Mouse (Mus musculus): ENCODE results near the gene Tnni3k.

Tnni3k gene

DNA sequence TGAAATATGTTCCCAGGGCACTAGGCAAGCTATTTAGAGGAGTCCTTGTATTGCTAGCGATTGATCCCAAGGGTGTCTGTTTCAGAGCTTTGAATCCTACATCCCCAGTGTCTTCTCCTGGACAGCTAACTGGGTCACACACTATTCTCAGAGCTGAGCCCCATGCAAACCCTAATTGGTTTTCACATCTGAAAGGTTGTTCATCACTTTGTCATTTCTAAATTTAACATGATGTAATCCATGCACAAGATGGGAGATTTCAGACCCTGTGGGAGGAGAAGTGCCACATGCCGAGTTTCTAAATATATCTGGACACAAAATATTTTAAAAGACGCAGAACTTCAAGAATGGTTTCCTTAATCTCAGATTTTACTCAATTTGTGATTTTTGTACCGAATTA, 230.5 kb downstream of the Tnni3k start:
- no peak for DNase-seq

DNA sequence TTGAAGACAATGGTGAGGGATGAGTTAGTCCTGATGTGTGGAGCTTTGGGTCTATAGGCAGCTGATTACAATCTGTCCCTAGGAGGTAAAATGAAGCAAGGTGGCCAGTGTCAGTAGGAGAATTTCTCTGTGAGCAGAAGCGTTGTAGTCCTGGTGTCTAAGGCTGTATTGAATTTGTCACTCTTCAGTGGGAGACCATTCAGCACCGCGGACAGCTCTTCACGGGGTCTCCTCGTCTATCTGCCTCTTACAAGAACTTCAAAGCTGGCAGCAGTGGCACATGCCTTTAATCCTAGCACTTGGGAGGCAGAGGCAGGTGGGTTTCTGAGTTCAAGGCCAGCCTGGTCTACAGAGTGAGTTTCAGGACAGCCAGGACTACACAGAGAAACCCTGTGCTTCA, 235.5 kb downstream of the Tnni3k start:
- peak; percentile 45 for DNase-seq

DNA sequence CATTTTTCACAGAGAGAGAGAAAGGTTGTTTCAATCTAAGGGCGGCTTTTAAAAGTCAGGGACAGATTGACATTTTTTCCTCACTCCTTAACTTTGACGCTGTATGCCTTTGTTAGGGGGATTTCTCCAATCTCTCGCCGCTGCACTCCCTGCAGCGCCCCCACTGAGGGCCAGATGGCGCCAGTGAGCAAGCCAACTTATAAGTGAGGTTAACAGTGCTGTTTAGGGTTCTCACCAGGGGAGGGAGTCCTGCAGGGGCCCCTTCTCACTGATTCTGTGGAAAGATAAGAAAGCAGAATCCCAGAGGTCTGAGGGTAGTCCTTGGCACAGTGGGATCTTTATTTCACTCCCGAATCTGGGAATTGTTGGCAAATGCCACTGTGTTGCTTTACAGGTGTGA, 237.5 kb downstream of the Tnni3k start:
- peak; percentile 39 for DNase-seq

- peak; percentile 14 for DNase-seq
Measured at GRCm38 (mm10) chr3:154816801-154817625, 238.2 kb downstream of the Tnni3k start.

GRCm38 (mm10) chr3:154816231-154816630, 239.0 kb downstream of the Tnni3k start:
- no peak for DNase-seq

DNA sequence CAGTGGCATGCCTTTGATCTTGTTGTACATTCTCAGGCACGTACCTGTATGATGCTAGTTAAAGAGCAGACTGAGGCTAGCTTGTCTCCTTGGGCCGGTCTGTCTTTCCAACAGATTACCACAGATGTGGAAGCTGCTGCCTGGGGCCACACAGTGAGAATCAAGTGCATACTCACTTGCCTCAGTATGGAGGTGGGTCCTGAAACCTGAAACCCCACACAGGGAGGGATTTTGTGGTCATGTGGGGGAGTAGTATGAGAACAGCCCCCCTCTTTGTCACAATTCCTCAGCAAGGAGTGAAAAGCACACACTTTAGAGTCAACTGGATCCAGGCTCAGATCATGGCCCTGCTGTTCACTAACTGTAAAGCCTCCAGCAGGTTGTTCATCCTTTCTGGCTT, 239.6 kb downstream of the Tnni3k start:
- no peak for DNase-seq

DNA sequence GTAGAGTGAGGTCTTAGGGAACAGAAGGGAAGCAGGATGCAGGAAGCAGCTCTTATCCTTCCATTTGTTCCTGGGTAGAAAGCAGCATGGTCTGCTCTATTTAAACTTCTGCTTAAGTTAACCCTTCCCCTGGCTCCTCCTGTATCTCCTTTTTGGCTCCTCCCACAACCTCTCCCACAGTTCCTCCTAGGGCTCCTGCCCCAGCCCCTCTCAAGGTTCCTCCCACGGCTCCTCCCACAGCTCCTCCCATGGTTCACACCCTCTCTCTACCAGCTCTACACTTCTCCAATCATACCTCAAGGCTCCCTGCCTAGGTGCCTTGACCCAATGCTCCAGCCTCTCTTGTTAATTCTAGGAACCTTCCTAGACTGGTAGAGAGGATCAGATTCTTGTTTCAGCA, 242.3 kb downstream of the Tnni3k start:
- DNase-seq = no peak

- DNase-seq = no peak
Measured at GRCm38 (mm10) chr3:154811833-154812232, 243.4 kb downstream of the Tnni3k start.

GRCm38 (mm10) chr3:154811281-154811680, 243.9 kb downstream of the Tnni3k start:
- DNase-seq = no peak

GRCm38 (mm10) chr3:154810273-154810870, 244.8 kb downstream of the Tnni3k start:
- DNase-seq = no peak

DNA sequence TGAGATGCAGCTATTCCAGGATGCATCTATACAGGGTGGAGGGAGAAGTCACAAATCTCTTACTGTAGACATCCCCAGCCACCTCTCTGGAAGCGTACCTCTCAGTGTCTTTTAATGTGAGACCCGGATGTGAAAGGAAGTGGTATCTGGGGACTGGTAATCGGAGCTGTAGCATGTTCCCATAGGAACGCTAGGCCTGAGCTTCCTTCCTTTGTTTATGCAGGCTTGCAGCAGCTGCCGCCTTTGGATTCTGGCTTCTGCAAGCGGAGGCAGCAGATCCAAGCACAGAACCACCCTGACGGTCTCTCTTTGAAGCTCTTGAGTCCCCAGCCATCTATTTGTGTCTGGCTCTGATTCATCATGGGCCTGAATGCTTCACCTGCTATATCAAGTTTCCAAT, 248.6 kb downstream of the Tnni3k start:
- DNase-seq = peak; percentile 47

DNA sequence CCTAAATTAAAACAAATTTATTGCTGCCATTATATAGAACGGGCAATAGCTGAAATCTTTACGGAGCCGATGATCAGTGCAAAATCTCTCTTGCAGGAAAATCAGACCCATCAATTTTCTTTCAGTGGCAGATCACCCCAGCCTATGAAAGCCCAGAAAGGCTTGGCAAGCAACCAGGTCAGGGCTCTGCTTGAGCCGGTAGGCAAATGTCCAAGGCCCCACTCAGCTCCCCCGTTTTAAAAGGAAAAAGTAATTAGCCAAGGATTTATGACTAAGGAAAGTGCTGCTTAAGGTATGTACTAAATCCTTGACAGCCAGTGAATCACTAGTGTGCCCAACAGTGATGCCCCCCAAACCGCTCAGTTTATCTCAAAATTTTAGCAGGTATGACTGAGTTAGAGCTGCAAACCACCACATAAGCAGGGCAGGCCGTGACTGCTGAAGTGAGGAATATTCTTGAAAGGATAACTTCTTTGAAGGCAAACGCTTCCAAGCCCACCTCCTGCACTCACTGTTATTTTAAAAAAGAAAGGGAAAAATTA, 254.2 kb downstream of the Tnni3k start:
- DNase-seq = no peak

GRCm38 (mm10) chr3:154800454-154800853, 254.8 kb downstream of the Tnni3k start:
- no peak for DNase-seq

GRCm38 (mm10) chr3:154798806-154799205, 256.4 kb downstream of the Tnni3k start:
- no peak for DNase-seq

- DNase-seq = no peak
Measured at GRCm38 (mm10) chr3:154793571-154793970, 261.6 kb downstream of the Tnni3k start.

DNA sequence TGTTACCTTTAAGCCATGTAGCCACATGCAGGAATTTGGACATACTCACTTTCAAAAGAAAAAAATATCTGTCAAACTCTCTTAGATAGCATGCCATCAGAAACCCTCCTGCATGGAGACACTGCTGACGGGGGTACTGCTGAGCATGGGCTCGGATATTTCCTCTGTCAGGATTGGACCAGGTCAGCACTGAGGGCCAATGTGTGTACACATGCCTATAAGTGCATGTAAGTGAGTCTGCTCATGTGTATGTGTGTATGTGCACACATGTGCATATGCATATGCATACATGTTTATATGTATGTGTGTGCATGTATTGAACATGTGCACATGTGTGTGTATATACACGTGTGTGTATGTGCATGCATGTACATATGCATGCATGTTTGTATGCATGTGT, 267.6 kb downstream of the Tnni3k start:
- no peak for DNase-seq

DNA sequence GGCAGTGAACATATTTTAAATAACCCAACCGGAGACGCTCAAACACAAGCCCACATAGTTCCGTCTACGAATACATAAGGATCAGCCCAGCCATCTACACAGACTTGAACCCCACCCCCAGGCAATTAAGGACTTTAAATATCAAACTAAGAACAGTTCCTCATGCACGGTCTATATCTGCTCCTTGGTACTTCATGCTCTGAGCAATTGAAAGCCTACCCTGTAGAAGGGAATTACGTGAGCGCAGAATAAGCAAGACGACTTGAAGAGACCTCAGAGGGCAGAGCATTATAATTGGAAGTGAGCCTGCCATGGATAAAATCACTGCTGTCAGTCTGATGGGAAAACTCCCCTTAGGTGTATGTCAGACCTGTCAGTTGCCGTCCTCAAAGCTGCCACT, 268.9 kb downstream of the Tnni3k start:
- no peak for DNase-seq

DNA sequence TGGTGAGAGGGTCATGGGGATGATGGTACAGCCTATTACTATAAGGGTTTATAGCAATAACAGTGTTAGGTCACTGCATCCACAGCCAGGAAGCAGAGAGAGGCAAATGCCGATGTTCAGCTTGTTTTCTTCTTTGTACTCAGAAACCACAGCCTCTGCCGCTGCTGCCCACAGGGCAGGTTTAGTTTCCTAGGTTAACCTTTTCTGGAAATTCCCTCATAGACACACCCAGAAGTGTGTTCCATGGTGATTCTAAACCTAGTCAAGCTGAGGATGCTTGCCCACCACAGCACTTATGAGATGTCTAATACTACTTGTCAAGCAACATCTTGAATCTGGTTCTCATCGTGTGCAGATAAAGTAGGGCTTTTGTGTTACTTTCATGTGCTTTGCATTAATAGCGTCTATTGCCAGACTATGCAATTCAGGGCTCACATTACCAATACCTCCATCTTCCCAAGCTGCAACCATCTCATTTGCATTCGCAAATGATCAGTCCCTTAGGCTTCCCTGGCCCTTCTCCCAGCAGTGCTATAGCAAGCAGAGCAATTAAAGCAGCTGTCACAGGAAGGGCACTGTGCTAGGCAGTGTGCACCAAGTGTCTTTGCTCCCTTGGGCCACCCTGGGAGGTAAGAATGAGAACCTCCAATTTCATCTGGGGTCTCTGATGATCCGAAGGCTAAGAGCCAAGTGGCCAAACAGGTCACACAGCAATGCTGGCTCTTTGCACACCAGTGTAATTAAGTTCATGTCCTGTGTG, 276.2 kb downstream of the Tnni3k start:
- no peak for DNase-seq

DNA sequence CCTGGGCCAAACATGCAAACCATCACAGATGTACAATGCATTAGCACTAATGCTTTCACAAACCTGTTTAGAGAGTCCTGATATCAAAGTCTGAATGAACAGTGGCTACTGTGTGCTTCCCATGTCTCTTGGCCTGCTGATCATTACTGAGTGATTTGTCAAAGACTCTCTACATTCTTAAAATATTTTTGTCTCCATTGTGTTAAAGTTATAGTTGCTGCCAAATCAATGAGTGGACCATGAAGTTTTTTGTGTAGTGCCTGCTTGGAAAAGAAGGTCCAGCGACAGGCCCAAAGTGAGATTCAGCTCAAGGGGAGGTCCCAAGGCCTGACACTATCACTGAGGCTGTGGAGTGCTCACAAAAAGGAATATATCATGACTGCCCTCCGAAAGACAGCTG, 283.6 kb downstream of the Tnni3k start:
- DNase-seq = no peak

GRCm38 (mm10) chr3:154766321-154766720, 288.9 kb downstream of the Tnni3k start:
- DNase-seq = no peak

- no peak for DNase-seq
Measured at GRCm38 (mm10) chr3:154764115-154764514, 291.1 kb downstream of the Tnni3k start.

- peak; percentile 12 for DNase-seq
Measured at GRCm38 (mm10) chr3:154763374-154763773, 291.8 kb downstream of the Tnni3k start.

DNA sequence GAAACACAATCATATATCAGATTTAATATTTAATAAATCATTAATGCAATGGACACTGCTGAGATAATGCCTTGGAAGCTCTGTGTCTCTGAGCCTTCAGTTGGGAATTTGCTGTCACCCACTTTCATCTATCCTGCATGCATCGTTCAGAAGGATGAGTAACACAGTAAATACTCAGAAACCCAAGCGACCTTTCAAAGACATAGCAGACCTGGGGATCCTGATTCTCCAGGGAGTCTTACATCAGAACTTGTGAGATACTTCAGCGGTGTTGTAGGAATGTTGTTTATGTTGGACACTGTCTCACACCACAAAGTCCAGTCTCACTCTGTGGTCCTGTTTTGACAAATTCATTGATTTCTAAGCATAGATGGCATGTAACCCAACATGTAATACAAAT, 294.1 kb downstream of the Tnni3k start:
- DNase-seq = no peak

DNA sequence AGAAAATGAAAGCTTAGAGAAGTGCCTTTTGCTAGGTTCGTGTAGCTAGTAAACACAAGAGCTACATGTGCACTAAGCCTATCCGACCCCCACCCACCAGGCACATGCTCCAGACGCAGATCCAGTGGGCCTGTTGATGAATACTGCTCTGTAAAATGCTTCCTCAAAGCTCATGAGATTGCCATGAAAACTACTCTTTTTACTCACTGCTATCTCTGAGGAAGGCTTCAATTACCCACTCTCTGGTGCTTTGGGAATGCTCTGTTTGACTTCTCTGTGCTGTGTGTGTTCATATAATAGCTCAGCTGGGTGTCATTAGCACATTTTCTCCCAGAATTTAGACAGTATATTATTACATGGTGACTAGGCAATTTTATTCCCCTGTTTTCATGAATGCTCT, 297.1 kb downstream of the Tnni3k start:
- no peak for DNase-seq

Measured in lung, postnatal 10 days (tissue).